Mouse (Mus musculus) stomach, embryonic 14.5 days (tissue): ENCODE measurements at regions not wholly inside any gene's neighbourhood (a gene's known extent, or its start where the extent isn't known, plus 50 kb on each side); places are given as distances from the start of the nearest gene placed in this dataset.

Source experiments
- ATAC-seq: fragments of 200-750 bp; cut with Nextera tagmentation; 2 replicates; pipeline ENCODE4 v1.8.0; 2017; ENCODE audit warnings: low read depth, moderate TSS enrichment; ENCODE audit not compliant: insufficient number of reproducible peaks, insufficient read depth, low FRiP score
- H3K27ac ChIP-seq: fragments of 300-500 bp; sonication (generic); 2 replicates; pipeline ENCODE4 v1.5.1; 2014; ENCODE audit warnings: mild to moderate bottlenecking, low read length, moderate library complexity, mixed read lengths
- H3K27me3 ChIP-seq: fragments of 300-500 bp; sonication (generic); 2 replicates; pipeline ENCODE4 v1.6.1; 2014; ENCODE audit warnings: low read length, control low read depth, mixed read lengths; ENCODE audit not compliant: control insufficient read depth, insufficient read depth
- H3K36me3 ChIP-seq: fragments of 300-500 bp; sonication (generic); 2 replicates; pipeline ENCODE4 v1.6.1; 2014; ENCODE audit warnings: mild to moderate bottlenecking, control low read depth, low read length, moderate library complexity, mixed read lengths; ENCODE audit not compliant: control insufficient read depth, insufficient read depth
- H3K4me1 ChIP-seq: fragments of 300-500 bp; sonication (generic); 2 replicates; pipeline ENCODE4 v1.6.1; 2014; ENCODE audit warnings: low read length, control low read depth, mixed read lengths; ENCODE audit not compliant: control insufficient read depth, insufficient read depth
- H3K4me2 ChIP-seq: fragments of 300-500 bp; sonication (generic); replicated peaks from 2 replicates; pipeline ENCODE4 v1.6.1; 2014; ENCODE audit warnings: low read depth, low read length, control low read depth
- H3K4me3 ChIP-seq: fragments of 300-500 bp; sonication (generic); 2 replicates; pipeline ENCODE4 v1.5.1; 2014; ENCODE audit warnings: low read depth, low read length, control low read depth
- H3K9ac ChIP-seq: fragments of 300-500 bp; sonication (generic); replicated peaks from 2 replicates; pipeline ENCODE4 v1.6.1; 2014; ENCODE audit warnings: low read depth, mild to moderate bottlenecking, control low read depth, low read length, moderate library complexity, mixed read lengths
- H3K9me3 ChIP-seq: fragments of 300-500 bp; sonication (generic); 2 replicates; pipeline ENCODE4 v1.6.1; 2016; ENCODE audit warnings: low read depth, low read length, control low read depth; ENCODE audit not compliant: control insufficient read depth
- WGBS: fragments of 180-500 bp; shearing (Covaris S2); extraction: QIAGEN DNeasy Blood & Tissue Kit; methylation state at CpG from one replicate; pipeline ENCODE4 v1.1.7; 2014; 5-methylcytosine and 5-hydroxymethylcytosine counted together

GRCm38 (mm10) chr3:159760293-159760692, 79.2 kb upstream of the Wls start:
- Histone ChIP-seq H3K4me1 (no peaks in the 10 kb centered on the region), H3K4me2 (no peak overlapping the region), H3K27ac (no peak overlapping the region), H3K27me3 (no peaks in the 10 kb centered on the region), H3K9ac (no peak overlapping the region), H3K36me3 (no peaks in the 10 kb centered on the region), H3K9me3 (no peaks in the 10 kb centered on the region), H3K4me3 (no peak overlapping the region)
- WGBS = 81% methylated on average over 2 of the region's 2 CpGs
- ATAC-seq = no peak

GRCm38 (mm10) chr3:159760949-159761348, 78.5 kb upstream of the Wls start:
- ATAC-seq = no peak
- Histone ChIP-seq H3K9me3 (no peaks in the 10 kb centered on the region), H3K4me3 (no peak overlapping the region), H3K4me2 (no peak overlapping the region), H3K9ac (no peak overlapping the region), H3K4me1 (no peaks in the 10 kb centered on the region), H3K27ac (no peak overlapping the region), H3K36me3 (no peaks in the 10 kb centered on the region), H3K27me3 (no peaks in the 10 kb centered on the region)
- 87% methylated on average over 2 of the region's 2 CpGs for WGBS

- Histone ChIP-seq H3K4me3 (no peak overlapping the region), H3K27me3 (no peaks in the 10 kb centered on the region), H3K9me3 (no peaks in the 10 kb centered on the region), H3K27ac (no peak overlapping the region), H3K9ac (no peak overlapping the region), H3K4me1 (no peaks in the 10 kb centered on the region), H3K4me2 (no peak overlapping the region), H3K36me3 (no peaks in the 10 kb centered on the region)
- 7% methylated on average over 13 of the region's 13 CpGs for WGBS
- ATAC-seq = no peak; the same call in 1 of the 2 replicates
Observed at GRCm38 (mm10) chr3:159782222-159782844, 57.1 kb upstream of the Wls start.

- WGBS = 80% methylated on average over 9 of the region's 9 CpGs
- no peak for ATAC-seq
- Histone ChIP-seq H3K4me1 (no peaks in the 10 kb centered on the region), H3K36me3 (no peaks in the 10 kb centered on the region), H3K9me3 (no peaks in the 10 kb centered on the region), H3K27me3 (no peaks in the 10 kb centered on the region), H3K27ac (no peak overlapping the region), H3K9ac (no peak overlapping the region), H3K4me3 (no peak overlapping the region), H3K4me2 (no peak overlapping the region)
Observed at GRCm38 (mm10) chr3:159787776-159788175, 51.7 kb upstream of the Wls start.
